Mouse (Mus musculus) T-helper 2 cell (primary cell): Measurements from ENCODE around the gene Sept9.

ENCODE experiments used
- in situ Hi-C: fragments of 300-600 bp; cut with MboI, MseI; formaldehyde crosslinking; loops from one replicate; pipeline ENCODE4 v1.15.1; 2025; ENCODE audit warnings: high pct_unique_total_duplicates

Sept9 gene

DNA sequence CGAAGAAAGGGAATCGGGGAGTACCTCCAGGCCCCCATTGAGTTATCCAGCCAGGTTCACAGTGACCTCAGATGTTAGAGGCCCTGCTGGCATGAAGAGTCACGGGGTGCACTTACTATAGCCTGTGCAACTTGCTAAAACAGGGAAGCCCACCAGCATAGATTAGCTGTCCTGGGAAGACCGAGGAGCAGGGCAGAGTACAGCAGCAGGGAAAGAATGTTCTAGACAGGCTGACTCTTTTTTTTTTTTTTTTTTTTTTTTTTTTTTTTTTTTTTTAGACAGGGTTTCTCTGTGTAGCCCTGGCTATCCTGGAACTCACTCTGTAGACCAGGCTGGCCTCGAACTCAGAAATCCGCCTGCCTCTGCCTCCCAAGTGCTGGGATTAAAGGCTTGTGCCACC, 143.0 kb downstream of the Sept9 start:
- in situ Hi-C loops = loop anchor here (25.0 kb wide), 2 partner anchors 895 to 955 kb away; partner anchors contain the start of gene Cyth1

DNA sequence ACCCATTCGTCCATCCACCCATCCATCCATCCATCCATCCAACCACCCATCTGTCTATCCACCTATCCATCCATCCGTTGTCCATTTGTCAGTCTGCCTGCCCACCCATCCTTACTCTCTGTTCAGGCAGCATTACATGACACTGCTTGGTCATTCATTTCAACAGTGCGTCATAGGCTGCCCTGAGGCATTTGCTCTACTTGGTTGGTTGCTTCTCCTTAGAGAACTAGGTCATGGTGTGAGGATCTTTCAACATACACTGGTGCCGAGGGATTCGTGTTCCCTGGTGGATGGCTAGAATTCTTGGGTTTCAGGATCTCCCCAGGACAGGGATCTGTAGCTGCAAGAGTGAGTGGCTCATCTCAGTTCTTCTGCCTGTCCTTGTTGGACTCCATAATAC, 144.3 kb downstream of the Sept9 start:
- in situ Hi-C loops = loop anchor here (25.0 kb wide), 2 partner anchors 894 to 956 kb away; partner anchors contain the start of gene Cyth1

DNA sequence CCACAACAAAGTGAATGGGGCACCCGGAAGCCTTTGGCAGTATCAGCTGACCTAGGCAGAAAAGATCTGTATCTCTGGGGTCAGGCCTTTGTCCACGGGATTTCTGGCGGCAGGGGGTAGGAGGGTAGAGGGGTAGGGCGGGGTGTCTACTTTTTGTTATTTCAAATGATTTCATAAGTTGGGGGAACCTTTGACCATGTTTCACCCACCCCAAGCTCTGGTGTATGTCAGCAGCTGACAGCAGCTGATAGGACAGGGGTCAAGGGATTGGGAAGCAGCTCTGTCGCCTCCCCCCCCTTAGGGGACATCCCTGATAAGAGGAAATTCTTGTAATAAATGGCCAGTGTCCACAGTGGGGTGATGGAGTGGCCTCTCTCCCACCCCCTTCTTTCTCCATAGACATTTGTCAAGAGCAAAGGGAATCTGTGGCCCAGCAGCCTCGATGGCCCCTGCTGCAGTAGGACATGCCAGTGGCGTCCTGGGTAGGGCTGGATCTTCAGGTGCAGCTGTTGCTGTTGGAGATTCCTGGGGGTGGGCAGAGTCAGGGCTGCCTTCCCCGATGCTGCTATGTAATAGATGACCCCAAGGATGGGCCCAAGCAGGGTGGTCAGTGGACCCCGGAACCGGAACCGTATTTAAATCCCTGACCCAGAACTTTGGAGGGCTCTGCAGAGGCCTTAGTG, 145.0 kb downstream of the Sept9 start:
- in situ Hi-C loops = loop anchor here (25.0 kb wide), 2 partner anchors 893 to 957 kb away; partner anchors contain the start of gene Cyth1

DNA sequence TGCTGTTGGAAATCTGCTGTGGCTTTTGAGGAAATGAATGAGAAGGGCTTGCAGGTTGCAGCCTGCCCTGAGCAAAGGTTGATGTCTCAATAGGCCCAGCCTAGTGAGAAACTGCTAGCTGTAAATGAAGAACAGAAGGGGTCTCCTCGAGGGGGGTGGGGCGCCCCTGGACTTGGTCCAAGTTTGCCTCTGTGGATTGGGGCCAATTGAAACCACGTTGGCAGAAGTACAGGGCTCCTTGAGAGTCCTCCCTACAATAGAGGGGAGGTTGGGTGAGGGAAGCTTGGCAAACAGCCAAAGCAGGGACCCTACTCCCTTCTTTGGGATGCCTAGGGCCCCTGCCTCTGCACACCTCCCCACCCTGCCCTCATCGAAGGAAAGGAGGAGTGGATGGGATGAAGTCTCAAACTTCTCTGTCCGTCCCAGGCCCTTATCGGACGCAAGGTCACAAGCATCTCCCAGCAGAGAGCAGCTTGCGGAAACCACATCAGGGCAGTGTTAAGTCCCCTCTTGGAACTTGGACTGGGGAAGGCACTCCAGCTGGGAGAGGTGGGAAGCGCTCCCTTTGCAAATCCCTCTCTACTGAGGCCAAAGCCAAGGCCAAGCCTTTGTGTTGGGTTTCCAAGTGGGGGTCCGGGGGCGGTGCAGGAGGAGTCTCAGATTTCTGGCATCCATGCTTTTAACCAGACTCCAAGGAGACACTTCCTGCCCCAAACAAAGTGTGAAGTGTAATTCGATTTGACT, 145.7 kb downstream of the Sept9 start:
- in situ Hi-C loops = loop anchor here (25.0 kb wide), 2 partner anchors 892 to 958 kb away; partner anchors contain the start of gene Cyth1

DNA sequence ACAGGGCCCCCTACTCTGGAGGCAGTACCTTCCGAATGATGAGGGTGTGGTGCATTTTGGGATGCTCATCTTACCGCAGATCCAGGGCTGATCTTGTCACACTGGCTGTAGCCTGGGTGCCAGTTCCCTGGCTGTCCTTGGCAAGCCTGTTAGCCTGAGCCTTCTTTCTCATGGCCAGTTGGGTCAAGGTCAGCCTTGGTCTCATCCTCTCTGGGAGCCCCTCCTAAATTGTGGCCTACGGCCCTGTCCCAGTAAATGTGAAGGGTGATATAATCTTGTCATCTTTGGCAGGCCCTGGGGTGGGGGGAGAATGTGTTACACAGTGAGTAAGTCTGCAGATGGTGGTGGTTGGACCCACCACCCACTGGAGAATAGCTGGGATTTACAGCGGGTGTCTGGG, 147.8 kb downstream of the Sept9 start:
- in situ Hi-C loops = loop anchor here (25.0 kb wide), 2 partner anchors 890 to 960 kb away; partner anchors contain the start of gene Cyth1

DNA sequence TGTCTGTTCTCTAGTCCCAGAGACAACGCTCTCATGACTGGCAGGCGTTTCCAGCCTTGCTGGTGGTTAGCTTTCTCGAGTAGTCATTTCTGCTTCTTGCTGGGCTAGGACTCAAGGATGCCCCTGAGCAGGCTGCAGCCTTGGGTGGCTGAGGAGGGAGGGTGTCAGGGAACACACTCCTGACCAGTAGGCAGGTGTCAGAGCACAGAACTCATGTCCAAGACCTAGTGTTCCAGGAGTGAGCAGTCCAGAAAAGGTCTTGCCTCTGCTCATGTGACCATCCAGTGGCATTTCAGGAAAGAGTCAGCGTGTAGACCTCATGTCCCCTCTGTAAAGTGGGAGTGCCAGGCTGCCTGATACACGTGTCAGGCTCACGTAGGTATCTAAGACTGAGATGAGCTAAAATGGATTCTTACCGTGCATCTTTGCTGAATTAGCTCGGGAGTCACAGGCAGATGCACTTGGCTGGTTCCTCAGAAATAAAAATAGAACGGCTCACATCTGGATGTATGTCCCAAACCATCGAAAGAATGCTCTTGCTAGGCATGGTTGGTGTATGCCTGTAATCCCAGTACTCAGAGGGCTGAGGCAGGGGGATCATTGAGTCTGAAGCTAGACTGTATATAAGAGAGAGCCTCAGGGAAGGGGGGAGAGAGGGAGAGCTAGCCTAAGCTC, 149.1 kb downstream of the Sept9 start:
- in situ Hi-C loops = loop anchor here (25.0 kb wide), 2 partner anchors 889 to 961 kb away; partner anchors contain the start of gene Cyth1

DNA sequence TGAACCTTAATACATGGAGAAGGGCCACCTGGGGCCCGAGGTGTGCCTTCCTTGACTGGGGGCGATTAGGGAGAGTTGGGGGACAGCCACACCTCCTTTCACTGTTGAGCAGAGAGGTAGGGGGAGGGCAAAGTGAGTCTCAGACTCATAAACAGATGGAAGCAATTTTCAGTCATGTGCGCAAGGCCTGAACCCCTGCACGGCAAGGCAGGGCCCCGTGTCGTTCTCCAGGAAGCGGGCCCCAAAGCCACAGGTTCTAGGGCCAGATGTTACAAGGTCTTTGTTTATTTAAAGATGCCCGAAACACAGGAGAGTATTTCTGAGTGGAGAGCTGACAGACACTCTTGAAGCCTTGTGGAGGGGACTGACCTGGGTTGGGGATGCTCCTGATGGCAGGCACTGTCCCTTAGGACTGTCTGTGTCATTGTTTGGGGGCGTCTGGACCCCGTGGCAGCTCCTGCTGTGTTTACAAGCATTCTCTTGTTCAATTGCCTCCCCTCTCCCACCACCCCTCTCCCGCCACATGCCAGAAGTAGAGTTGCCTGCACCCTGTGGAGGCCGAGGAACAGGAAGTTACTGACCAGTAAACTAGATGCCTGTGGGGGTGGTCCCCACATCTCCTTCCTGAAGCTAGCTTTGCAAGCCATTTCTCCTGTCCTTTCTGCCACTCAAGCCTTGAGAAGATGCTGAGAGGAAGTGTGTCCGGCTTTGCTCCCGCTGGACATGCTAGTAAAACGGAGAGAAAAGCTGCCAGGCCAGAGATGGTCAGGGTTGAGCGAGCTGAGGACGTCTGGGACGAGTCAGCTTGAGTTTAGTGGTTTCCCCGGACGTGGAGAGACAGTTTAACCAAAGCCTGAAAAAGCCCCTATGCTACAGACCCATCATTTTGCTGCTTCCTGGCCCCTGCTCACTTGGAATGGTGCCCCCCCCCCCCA, 150.2 kb downstream of the Sept9 start:
- in situ Hi-C loops = loop anchor here (25.0 kb wide), 2 partner anchors 888 to 962 kb away; partner anchors contain the start of gene Cyth1

DNA sequence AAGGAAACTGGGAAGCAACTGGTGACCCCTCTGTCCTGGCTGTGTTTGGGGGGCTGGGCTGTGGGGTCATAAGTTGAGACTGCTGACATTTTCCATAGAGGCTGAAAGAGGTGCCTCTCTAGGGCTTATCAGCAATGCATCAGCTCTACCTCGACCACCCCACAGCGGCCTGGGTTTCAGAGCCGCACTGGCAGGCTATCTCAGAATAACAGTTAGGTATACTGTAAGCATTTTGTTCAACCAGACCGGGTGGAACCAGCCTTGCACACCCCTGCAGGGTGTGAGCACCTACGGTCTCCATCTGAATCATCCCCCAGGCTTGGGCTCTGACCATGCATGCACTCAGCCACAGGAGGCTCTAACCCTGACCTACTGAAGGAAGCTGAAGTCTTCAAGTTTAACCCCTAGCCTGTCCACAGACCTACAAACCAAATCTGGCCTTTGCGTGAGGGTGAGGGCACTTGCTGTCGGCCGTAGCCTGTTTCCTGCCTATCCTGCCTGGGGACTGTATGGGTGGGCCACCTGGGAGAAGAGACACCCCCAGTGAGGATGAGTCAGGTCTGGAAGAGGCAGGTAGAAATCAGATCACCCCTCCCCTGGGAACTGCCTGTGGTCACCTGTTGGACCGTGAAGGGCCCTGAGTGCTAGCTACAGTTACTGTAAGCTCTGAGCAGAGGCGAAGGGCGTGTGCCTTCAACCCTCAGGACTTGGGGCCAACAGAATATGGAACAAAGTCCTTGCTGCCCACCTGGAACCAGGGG, 151.2 kb downstream of the Sept9 start:
- in situ Hi-C loops = no loop called here

DNA sequence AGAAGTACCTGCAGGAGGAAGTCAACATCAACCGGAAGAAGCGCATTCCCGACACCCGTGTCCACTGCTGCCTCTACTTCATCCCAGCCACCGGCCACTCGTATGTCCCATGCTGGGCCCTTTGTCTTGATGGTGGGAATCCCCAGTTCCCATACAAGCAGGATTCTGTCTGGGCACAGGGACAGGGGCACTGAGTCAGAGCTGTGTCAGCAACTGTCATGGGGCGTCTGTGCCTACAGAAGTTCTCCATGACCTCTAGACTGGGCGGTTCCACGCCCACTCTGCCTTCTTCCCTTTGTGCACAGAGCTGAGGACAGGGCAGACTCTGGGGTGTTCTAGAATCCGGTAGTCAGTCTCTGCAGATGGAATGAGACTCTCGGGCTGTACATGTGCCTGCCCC, 153.7 kb downstream of the Sept9 start:
- in situ Hi-C loops = no loop called here

DNA sequence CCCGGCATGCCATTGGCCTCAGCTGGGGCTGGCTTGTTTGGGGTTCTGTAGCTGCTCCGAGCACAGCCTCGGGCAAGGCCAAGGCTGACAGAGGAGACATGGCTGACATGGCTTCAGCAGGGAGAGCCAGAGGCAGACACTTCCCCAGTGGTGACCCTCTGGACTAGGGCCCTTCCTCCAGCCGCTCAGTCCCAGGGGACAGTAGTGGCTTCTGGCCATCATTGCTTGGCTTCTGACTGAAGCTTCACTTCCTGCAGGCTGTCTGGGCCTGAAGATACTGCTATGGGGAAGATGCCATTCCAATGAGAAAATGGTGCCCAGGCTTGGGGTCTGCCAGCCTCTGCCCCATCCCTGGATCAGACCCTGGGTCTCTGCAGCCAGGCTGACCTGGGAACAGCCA, 154.6 kb downstream of the Sept9 start:
- in situ Hi-C loops = no loop called here

DNA sequence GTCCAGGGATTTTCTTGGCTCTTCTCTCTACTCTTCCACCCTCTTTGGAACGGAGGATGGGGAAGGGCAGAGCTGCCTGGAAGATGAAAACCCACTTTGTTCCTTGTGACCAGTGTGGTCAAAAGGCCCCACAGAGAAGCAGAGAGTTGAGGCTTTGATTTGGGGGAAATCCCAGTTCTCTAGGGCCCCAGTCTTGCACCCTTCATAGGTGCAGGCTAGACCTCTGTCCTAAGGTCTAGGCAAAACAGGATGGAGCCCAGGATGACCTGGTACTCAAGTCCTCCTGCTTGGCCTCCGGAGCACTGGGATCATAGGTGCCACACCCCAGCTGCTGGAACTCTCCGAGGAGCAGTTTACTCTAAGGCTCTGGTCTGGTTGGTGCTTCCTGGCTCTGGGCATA, 157.5 kb downstream of the Sept9 start:
- in situ Hi-C loops = loop anchor here (5.0 kb wide), 3 partner anchors 45 to 280 kb away; no protein-coding TSS in a partner anchor

DNA sequence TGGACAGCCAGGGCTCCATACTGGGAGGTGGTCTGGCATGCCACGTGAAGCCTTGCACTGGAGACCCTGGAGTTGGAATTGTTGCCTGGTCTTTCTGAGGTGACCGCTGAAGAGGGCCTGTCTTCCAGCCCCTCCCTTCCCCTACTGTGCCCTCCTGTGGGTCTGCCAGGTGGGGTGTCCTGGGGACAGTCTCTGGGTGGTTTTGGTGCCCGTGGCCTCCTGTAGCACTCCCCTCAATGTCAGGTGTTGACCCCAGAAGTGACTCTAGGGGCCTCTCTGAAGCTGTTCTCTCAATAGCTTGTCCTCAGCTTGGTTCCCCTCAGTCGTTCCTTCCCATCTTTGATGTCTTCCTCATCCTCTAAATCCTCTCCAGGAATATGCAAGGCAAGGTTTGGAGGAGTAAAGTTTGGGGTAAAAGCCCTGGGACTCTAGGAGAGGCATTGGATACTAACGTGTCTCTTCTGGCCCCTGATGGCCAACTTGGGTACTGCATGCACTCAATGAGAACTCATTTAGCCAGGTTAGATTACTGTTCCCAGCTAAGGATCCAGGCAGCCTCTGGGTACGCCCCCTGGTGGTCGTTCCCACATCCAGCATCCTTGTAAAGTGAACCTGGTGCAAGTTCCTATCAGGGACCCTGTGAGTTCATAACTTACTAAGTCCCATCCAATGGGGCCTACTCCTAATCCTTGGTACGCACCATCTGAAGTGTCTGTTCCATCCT, 158.6 kb downstream of the Sept9 start:
- in situ Hi-C loops = loop anchor here (5.0 kb wide), 3 partner anchors 46 to 281 kb away; no protein-coding TSS in a partner anchor

DNA sequence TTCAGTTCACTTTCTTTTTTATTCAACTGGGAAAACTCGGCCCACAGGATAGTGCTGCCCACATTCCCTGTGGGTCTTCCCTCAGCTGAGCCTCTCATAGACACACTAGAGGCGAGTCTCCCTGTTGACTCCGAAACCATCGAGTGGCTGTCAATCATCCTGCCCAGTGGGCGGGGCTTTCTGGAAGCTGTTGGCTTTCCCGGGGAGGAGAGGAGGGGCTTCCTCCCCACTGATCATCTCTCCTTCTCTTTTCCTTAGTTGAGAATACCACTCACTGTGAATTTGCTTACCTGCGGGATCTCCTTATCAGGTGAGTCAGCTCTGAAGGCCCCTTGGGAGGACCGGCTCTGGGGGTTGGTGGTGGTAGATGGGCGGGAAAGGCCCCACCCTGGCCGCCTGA, 159.7 kb downstream of the Sept9 start:
- in situ Hi-C loops = loop anchor here (5.0 kb wide), 3 partner anchors 47 to 282 kb away; no protein-coding TSS in a partner anchor

DNA sequence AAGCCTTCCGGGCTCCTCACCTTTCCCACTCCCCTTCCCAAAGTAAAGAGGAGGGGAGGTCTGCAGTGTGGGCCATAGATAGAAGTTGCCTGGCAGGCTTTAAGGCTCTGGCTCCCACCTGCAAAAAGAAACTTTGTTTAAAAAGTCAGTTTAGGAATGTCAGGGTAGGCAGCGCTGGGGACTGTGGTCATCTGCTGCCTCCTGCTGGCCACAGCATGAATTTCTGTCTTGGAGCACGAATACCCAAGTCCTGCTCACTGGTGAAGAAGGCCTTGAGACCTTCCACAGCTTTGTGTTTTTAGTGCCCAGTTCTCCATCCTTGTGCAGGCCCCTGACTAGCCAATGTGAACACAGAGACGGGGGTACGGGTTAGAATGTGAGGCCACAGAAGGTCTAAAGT, 160.4 kb downstream of the Sept9 start:
- in situ Hi-C loops = loop anchor here (5.0 kb wide), 3 partner anchors 48 to 283 kb away; no protein-coding TSS in a partner anchor

DNA sequence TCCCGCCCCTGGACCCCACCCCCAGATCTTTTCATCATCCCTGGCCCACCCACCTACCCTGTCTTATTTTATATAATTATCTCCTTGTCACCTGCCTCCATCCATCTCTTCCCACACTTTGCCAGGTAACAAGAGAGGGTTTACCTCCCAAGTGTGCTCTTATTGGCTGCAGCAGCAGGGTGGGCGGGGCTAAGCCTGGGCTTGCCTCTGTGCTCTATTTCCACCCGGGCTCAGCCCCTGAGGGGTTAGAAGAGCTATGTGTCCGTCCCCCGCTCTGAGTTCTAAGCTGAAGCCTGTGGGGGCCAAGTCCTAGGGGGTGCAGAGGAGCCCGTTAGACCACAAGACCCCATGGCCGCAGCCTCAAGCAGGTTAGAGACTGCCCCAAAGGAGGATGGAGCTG, 161.1 kb downstream of the Sept9 start:
- in situ Hi-C loops = no loop called here

DNA sequence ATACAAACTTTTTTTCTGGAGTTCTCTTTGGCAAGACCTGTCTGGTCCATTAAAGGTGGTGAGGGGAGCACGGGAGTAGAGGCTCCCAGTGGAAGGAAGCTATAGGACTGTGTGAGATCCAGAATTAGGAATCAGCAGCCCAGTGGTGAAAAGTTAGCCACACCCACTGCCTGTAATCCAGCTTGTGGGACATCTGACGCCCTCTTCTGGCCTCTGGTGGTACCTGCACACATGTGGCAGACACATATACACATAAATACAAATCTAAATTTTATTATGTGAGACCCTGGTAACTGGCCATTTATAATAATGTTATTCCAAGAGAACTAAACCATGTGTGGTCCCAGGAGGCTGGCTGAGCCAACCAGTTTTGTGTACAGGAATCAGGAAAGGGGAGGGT, 162.8 kb downstream of the Sept9 start:
- in situ Hi-C loops = no loop called here

DNA sequence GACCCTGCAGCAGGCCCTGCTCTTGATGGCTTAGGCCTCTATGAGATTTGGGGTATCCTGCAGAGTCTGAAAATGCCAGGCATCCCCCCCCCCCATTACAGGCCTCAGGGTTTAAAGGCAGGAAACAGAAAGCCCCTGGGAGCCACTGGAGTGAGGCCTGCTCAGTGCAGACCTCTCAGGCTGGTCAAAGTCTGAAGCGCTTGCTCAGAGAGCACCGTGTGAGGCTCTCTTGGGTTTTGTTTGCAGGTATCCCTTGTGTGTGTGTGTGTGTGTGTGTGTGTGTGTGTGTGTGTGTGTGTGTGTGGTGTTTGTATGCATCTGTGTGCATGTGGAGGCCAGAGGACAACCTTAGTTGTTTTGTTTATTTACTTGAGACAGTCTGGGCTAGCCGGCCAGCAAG, 164.5 kb downstream of the Sept9 start:
- in situ Hi-C loops = no loop called here

DNA sequence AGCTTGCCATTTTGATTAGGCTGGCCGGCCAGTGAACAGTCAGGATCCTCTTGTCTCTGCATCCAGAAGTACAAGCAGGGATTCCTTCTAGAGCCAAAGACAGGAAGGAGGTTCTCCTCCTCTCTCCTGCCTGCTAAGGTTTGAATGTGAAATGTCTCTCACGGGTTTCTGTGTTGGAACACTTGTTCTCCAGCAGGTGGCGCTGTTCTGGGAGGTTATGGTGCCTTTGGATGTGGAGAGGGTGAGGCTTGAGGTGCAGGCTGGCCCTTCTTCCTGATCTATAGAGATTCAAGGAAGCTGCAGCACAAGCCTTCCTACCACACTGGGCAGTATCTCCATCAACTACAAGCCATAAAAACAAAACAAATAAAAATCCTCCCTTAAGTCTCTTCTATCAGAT, 167.0 kb downstream of the Sept9 start:
- in situ Hi-C loops = no loop called here

DNA sequence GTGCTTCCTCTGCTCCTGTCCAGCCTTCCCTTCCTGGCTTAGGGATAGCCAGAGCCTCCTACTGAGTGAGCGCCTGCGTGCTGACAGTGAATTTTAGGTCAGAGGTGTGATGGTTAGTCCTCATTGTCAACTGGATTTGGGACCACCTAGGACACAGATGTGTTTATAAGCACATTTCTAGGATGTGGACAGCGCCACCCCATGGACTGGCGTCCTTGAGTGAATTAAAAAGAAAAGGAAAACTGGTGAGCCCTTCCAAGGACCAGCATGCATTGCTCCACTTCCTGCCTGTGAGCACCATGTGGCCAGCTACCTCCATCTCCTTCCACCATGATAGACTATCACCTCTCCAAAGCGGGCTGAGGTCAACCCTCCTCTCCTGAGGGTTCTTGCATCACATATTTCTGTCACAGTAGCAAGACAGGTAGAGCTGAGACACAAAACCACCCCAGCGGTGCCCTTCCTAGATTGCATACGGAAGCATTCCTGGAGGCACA, 167.4 kb downstream of the Sept9 start:
- in situ Hi-C loops = no loop called here
